Mouse (Mus musculus): ENCODE results near the gene Adgrg3.

- TF ChIP-seq POLR2A (IDR thresholded peaks at IDR 0.05; ENCODE audit: borderline replicate concordance, low read depth, low read length): no peak
- no peak for TF ChIP-seq CTCF (IDR thresholded peaks at IDR 0.05; ENCODE audit: low read depth, low read length)
Measured at GRCm38 (mm10) chr8:94978593-94979319, 38.7 kb upstream of the Adgrg3 start.

All from bone marrow macrophage, adult 2 months (primary cell).